Mouse (Mus musculus) adrenal gland, postnatal 4 days (tissue): Measurements from ENCODE around the gene Togaram2. TPM values are rescaled to one million over a fixed set of nuclear protein-coding genes. Genes with fewer than 3 reads are reported as not detected.
"Not testable (repeated sequence)": the region's sequence is repeated elsewhere in the genome, so short reads cannot be mapped to it uniquely, and the experiment has no call there.

ENCODE experiments used
- DNase-seq, 2 experiments: peaks; one replicate each; pipeline ENCODE4 v3.0.0; 2021 to 2022; ENCODE audit warnings: low spot score in 2 of 2, mixed read lengths in 2 of 2
- total RNA-seq, 2 experiments: library from RNA; stranded (reverse); gene quantifications; 2 replicates each; pipeline ENCODE4 v1.2.3; 2021

The Togaram2 gene
- total RNA-seq, 2 experiments from 2014 or later, result 0.14 to 0.17 TPM

- DNase-seq, result no peak
Measured at GRCm38 (mm10) chr17:71721019-71721418, 48.0 kb downstream of the Togaram2 start.

- no peak for DNase-seq
Measured at GRCm38 (mm10) chr17:71730655-71731054, 57.6 kb downstream of the Togaram2 start.

- no peak for DNase-seq
Measured at GRCm38 (mm10) chr17:71736442-71736841, 63.4 kb downstream of the Togaram2 start.

- no peak for DNase-seq
Measured at GRCm38 (mm10) chr17:71742156-71742555, 69.1 kb downstream of the Togaram2 start.

- DNase-seq, result no peak
Measured at GRCm38 (mm10) chr17:71742935-71743334, 69.9 kb downstream of the Togaram2 start.

- DNase-seq, result no peak
Measured at GRCm38 (mm10) chr17:71746114-71746513, 73.1 kb downstream of the Togaram2 start.

GRCm38 (mm10) chr17:71747561-71747960 lies 74.5 kb downstream of the Togaram2 start:
- no peak for DNase-seq

GRCm38 (mm10) chr17:71749616-71750168 lies 76.6 kb downstream of the Togaram2 start:
- no peak for DNase-seq

GRCm38 (mm10) chr17:71752831-71753230 lies 79.8 kb downstream of the Togaram2 start, which contains the start of gene Pcare:
Gene Pcare (minus strand): TSS chr17:71752894.
- no peak for DNase-seq

- DNase-seq, result no peak
Measured at GRCm38 (mm10) chr17:71760536-71760935, 87.5 kb downstream of the Togaram2 start.

GRCm38 (mm10) chr17:71768173-71768572 lies 95.1 kb downstream of the Togaram2 start, which contains the start of gene Clip4:
Gene Clip4 (plus strand): TSS chr17:71768473.
- not testable (repeated sequence) for DNase-seq

GRCm38 (mm10) chr17:71769564-71769963 lies 96.5 kb downstream of the Togaram2 start:
- no peak for DNase-seq

- no peak for DNase-seq
Measured at GRCm38 (mm10) chr17:71770696-71771095, 97.6 kb downstream of the Togaram2 start.

GRCm38 (mm10) chr17:71774173-71774572 lies 101.1 kb downstream of the Togaram2 start:
- no peak for DNase-seq

- no peak for DNase-seq
Measured at GRCm38 (mm10) chr17:71775279-71775678, 102.2 kb downstream of the Togaram2 start.

- no peak for DNase-seq
Measured at GRCm38 (mm10) chr17:71778696-71779095, 105.6 kb downstream of the Togaram2 start.

Other genes starting within 250 kb of the Togaram2 start
- 1 to 10 TPM; 4.3 to 6.1 TPM for gene Gm4707, start 213.3 kb upstream of the Togaram2 start, total RNA-seq
- 10 to 100 TPM; 45.5 to 57.2 TPM for gene Smchd1, start 197.9 kb upstream of the Togaram2 start, total RNA-seq
- gene Ndc80, start 146.4 kb upstream of the Togaram2 start, total RNA-seq, result 10 to 100 TPM; 18.7 to 19.1 TPM
- gene Spdya, start 121.2 kb upstream of the Togaram2 start, total RNA-seq, result 1 to 10 TPM; 1.2 TPM
- gene Wdr43, start 57.4 kb upstream of the Togaram2 start, total RNA-seq, result 10 to 100 TPM; 59.1 to 71.4 TPM
- gene Pcare, start 79.6 kb downstream of the Togaram2 start, total RNA-seq, result not detected
- gene Clip4, start 95.2 kb downstream of the Togaram2 start, total RNA-seq, result 10 to 100 TPM; 21.9 to 26.4 TPM